Mouse (Mus musculus): ENCODE data around the gene Olfr406.

Gene Olfr406

GRCm38 (mm10) chr11:74259508-74259907 lies at the start of gene Olfr406:
Olfr406 (plus strand) TSS chr11:74259808.
- DNase-seq, result no peak

DNA sequence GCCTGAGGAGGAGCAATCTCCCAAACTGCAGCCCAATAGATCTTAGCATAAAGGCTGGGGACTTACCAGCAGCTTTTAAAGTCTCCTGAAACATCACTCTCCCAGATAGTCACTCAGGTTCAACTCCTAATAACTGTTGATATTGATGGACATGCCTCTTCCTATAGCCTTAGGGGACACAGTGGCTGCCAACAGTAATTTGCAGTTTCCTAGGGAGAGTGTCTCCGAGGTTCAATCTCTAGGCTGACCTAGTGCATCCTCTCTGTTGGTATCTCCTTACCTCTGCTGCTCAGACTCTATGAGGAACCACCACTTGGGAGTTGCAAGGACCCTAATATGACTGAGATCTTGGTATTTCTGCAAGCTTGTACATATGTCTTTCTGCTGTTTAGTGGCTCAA lies 48.3 kb upstream of the Olfr406 start, which contains the start of gene Olfr43:
Gene Olfr43 (minus strand): TSS at position 101 of the 400 bp plus-strand sequence.
- no peak for DNase-seq

GRCm38 (mm10) chr11:74241201-74241600 lies 18.4 kb upstream of the Olfr406 start:
- DNase-seq, result no peak

DNA sequence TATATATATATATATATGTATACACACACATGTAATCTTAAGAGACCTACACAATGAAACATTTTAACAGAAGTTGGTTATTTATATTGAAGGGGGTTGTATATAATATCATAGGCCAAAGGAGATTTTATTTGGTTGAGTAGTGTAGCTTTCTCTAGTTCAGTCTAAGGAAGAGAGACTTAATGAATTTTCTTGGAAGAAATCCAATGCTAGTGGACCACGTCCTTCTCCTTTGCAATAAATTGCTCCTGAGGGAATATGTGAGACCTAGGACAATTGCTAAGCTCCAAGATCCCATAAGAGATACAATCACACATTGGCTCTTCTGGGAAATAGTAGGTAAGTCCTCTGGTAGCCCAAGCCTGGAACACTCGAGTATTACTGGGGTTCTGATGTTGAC lies 23.8 kb downstream of the Olfr406 start, which contains the start of gene Olfr59:
Gene Olfr59 (plus strand): TSS at position 301 of the 400 bp plus-strand sequence.
- no peak for DNase-seq

DNA sequence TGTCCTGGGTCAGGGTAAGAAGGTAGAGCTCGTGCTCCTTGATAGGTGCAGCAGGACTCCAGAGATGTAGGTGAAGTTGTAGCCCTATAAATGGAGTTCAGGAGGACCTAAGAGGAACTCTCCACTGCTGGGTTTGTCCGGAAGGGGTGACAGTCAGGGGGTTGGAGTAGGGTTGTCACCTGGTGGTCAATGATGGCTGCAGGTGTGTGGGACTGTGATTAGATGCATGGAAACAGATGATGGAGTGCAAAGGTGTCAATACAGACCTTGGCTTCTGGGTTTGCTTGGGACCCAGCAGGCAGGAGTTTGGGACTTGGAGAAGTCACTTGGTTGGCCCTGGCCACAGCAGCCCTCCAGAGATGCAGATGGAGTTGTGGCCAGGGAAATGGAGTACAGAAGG lies 27.6 kb downstream of the Olfr406 start:
- DNase-seq, result no peak

All from thymus, postnatal 14 days (tissue).